Mouse (Mus musculus) MEL (cell line): ENCODE measurements around the gene Cldnd1. TPM values are rescaled to one million over a fixed set of nuclear protein-coding genes. Genes with fewer than 3 reads are reported as not detected.

ENCODE experiments used
- DNase-seq: peaks from one replicate; pipeline ENCODE4 v3.0.0; 2011; ENCODE audit warnings: low read depth, low spot score
- H3K27ac ChIP-seq: 2 replicates; pipeline ENCODE4 v1.5.1; 2012; ENCODE audit warnings: low read depth, mild to moderate bottlenecking, control low read depth, low read length, moderate library complexity; ENCODE audit not compliant: control insufficient read depth
- H3K27me3 ChIP-seq, 2 experiments: fragments of 150-350 bp in 1 of 2; sonication (generic) in 1 of 2; 2 replicates each; pipeline ENCODE4 v1.6.1; 2012; ENCODE audit warnings: low read length in 2 of 2, mild to moderate bottlenecking in 2 of 2, improper control_type of control experiment in 1 of 2, moderate library complexity in 1 of 2; ENCODE audit not compliant: insufficient read depth in 2 of 2, control insufficient read depth in 1 of 2
- H3K36me3 ChIP-seq, 2 experiments: 2 replicates each; pipeline ENCODE4 v1.6.1; 2012 to 2014; ENCODE audit warnings: low read length in 2 of 2, improper control_type of control experiment in 1 of 2, inconsistent platforms in 1 of 2, mild to moderate bottlenecking in 1 of 2; ENCODE audit not compliant: insufficient read depth in 2 of 2, control insufficient read depth in 1 of 2
- H3K4me1 ChIP-seq, 2 experiments: fragments of 150-350 bp in 1 of 2; sonication (generic) in 1 of 2; 2 replicates each; pipeline ENCODE4 v1.6.1; 2012; ENCODE audit warnings: low read length in 2 of 2, improper control_type of control experiment in 1 of 2, mild to moderate bottlenecking in 1 of 2; ENCODE audit not compliant: insufficient read depth in 2 of 2, control insufficient read depth in 1 of 2
- H3K4me3 ChIP-seq, 2 experiments: fragments of 150-350 bp in 1 of 2; sonication (generic) in 1 of 2; 2 replicates each; pipeline ENCODE4 v1.5.1; 2012; ENCODE audit warnings: low read depth in 2 of 2, low read length in 2 of 2, mild to moderate bottlenecking in 2 of 2, moderate library complexity in 2 of 2, control low read depth in 1 of 2, improper control_type of control experiment in 1 of 2; ENCODE audit not compliant: control insufficient read depth in 1 of 2, insufficient read depth in 1 of 2
- H3K79me2 ChIP-seq: 2 replicates; pipeline ENCODE4 v1.6.1; 2012; ENCODE audit warnings: mild to moderate bottlenecking, low read length, moderate library complexity; ENCODE audit not compliant: control insufficient read depth, poor library complexity, insufficient read depth
- H3K9ac ChIP-seq: 2 replicates; pipeline ENCODE4 v1.6.1; 2012; ENCODE audit warnings: low read depth, mild to moderate bottlenecking, control low read depth, low read length, moderate library complexity; ENCODE audit not compliant: control insufficient read depth, poor library complexity, severe bottlenecking
- H3K9me3 ChIP-seq: fragments of 150-350 bp; sonication (generic); replicated peaks from 2 replicates; pipeline ENCODE4 v1.6.1; 2012; ENCODE audit warnings: mild to moderate bottlenecking, low read length, improper control_type of control experiment, moderate library complexity; ENCODE audit not compliant: insufficient read depth
- EP300 ChIP-seq, 2 experiments: IDR thresholded peaks; 2 replicates each; pipeline ENCODE4 v1.6.1; 2011; ENCODE audit warnings: improper control_type of control experiment in 2 of 2, low read length in 2 of 2, low read depth in 1 of 2, mild to moderate bottlenecking in 1 of 2
- ETS1 ChIP-seq: IDR thresholded peaks from 2 replicates; pipeline ENCODE4 v1.6.1; 2012; ENCODE audit warnings: low read depth, mild to moderate bottlenecking, inconsistent platforms, low read length, improper control_type of control experiment, moderate library complexity
- GABPA ChIP-seq: IDR thresholded peaks from 2 replicates; pipeline ENCODE4 v1.6.1; 2012; ENCODE audit warnings: low read depth, mild to moderate bottlenecking, inconsistent platforms, low read length, improper control_type of control experiment, moderate library complexity
- MAFK ChIP-seq: IDR thresholded peaks from 2 replicates; pipeline ENCODE4 v1.6.1; 2011; ENCODE audit warnings: low read depth, mild to moderate bottlenecking, low read length, improper control_type of control experiment, borderline replicate concordance
- MAX ChIP-seq: IDR thresholded peaks from 2 replicates; pipeline ENCODE4 v1.6.1; 2011; ENCODE audit warnings: low read length, improper control_type of control experiment
- RAD21 ChIP-seq: IDR thresholded peaks from 2 replicates; pipeline ENCODE4 v1.6.1; 2011; ENCODE audit warnings: mild to moderate bottlenecking, low read depth, low read length, improper control_type of control experiment
- RCOR1 ChIP-seq: IDR thresholded peaks from 2 replicates; pipeline ENCODE4 v1.6.1; 2012; ENCODE audit warnings: low read depth, mild to moderate bottlenecking, inconsistent platforms, low read length, improper control_type of control experiment
- SMC3 ChIP-seq: IDR thresholded peaks from 2 replicates; pipeline ENCODE4 v1.6.1; 2011; ENCODE audit warnings: low read depth, low read length, improper control_type of control experiment
- TBP ChIP-seq: IDR thresholded peaks from 2 replicates; pipeline ENCODE4 v1.8.0; 2011; ENCODE audit warnings: low read depth, low read length, improper control_type of control experiment
- ZC3H11A ChIP-seq: IDR thresholded peaks from 2 replicates; pipeline ENCODE4 v1.6.1; 2012; ENCODE audit warnings: low read depth, mild to moderate bottlenecking, inconsistent platforms, low read length, improper control_type of control experiment
- polyA plus RNA-seq, 2 experiments: library from polyadenylated mRNA; stranded (reverse) in 1 of 2; unstranded in 1 of 2; fragments of >175 nt in 1 of 2; fragments of >200 nt in 1 of 2; gene quantifications; 2 replicates each; pipeline versions ENCODE4 v1.2.1 to v1.2.4; 2012; ENCODE audit warnings: low replicate concordance in 2 of 2, low read depth in 1 of 2; ENCODE audit not compliant: insufficient read length in 2 of 2, insufficient read depth in 1 of 2, missing spikeins in 1 of 2
- total RNA-seq: library from RNA; depleted of rRNA; stranded (reverse); fragments of 300-350 nt; gene quantifications from 2 replicates; pipeline ENCODE4 v1.2.3, GENCODE M21; 2012

Cldnd1 gene
- total and polyA plus RNA-seq, 3 experiments: 18.5 to 34.3 TPM; not detected in 1

GRCm38 (mm10) chr16:58688534-58688933, 39.2 kb upstream of the Cldnd1 start:
- H3K79me2 ChIP-seq: no peaks in the 10 kb centered on the region
- no peak for TF ChIP-seq RAD21
- no peak for TF ChIP-seq MAFK
- peak; percentile 58; the same call in 1 of the 2 replicates for TF ChIP-seq TBP
- peaks cover 2 to 17% of the 10 kb centered on the region in 2 experiments; a peak in 3 of 4 replicates for H3K4me1 ChIP-seq

GRCm38 (mm10) chr16:58689555-58690169, 38.0 kb upstream of the Cldnd1 start:
- TF ChIP-seq ZC3H11A (no peak), SMC3 (no peak), ETS1 (peak; percentile 49; the same call in 1 of the 2 replicates), RCOR1 (0 out of 2 replicates have a peak, but pooled peaks have one; percentile 52), GABPA (no peak), EP300 (IDR thresholded peaks at IDR 0.05; ENCODE audit: low read depth in 1 of 2, low read length in 2 of 2) (peak; percentile 62 to 65; a peak in 3 of 4 replicates)

More at GRCm38 (mm10) chr16:58688534-58688933, 39.2 kb upstream of the Cldnd1 start:
- no peak overlapping the region for H3K9ac ChIP-seq
- no peak for DNase-seq
- no peak overlapping the region for H3K27ac ChIP-seq
- no peak overlapping the region for H3K4me3 ChIP-seq
- no peaks in the 10 kb centered on the region for H3K9me3 ChIP-seq
- H3K36me3 ChIP-seq: peaks cover 0 to 25% of the 10 kb centered on the region in 2 experiments; a peak in 2 of 4 replicates
- H3K27me3 ChIP-seq: no peaks in the 10 kb centered on the region

GRCm38 (mm10) chr16:58690322-58690732, 37.4 kb upstream of the Cldnd1 start:
- Histone ChIP-seq H3K36me3 (peaks cover 0 to 21% of the 10 kb centered on the region in 2 experiments; a peak in 2 of 4 replicates), H3K27me3 (no peaks in the 10 kb centered on the region), H3K79me2 (no peaks in the 10 kb centered on the region), H3K27ac (no peak overlapping the region), H3K4me1 (peaks cover 2 to 17% of the 10 kb centered on the region in 2 experiments; a peak in 3 of 4 replicates), H3K9me3 (no peaks in the 10 kb centered on the region), H3K9ac (0 out of 2 replicates have a peak overlapping the region, but pooled peaks have one; percentile 2), H3K4me3 (peak overlapping the region; percentile 34 to 43)
- no peak for TF ChIP-seq MAX
- DNase-seq: peak; percentile 51

More at GRCm38 (mm10) chr16:58689555-58690169, 38.0 kb upstream of the Cldnd1 start:
- Histone ChIP-seq H3K9me3 (no peaks in the 10 kb centered on the region), H3K27ac (no peak overlapping the region), H3K79me2 (no peaks in the 10 kb centered on the region), H3K4me1 (peaks cover 2 to 17% of the 10 kb centered on the region in 2 experiments; a peak in 3 of 4 replicates), H3K4me3 (no peak overlapping the region; a peak in 1 of 4 replicates), H3K27me3 (no peaks in the 10 kb centered on the region), H3K9ac (no peak overlapping the region), H3K36me3 (peaks cover 0 to 25% of the 10 kb centered on the region in 2 experiments; a peak in 2 of 4 replicates)
- no peak for DNase-seq
